Mouse (Mus musculus) liver, embryonic 12.5 days (tissue): Measurements from ENCODE around the gene Xpnpep1. TPM values are rescaled to one million over a fixed set of nuclear protein-coding genes. Genes with fewer than 3 reads are reported as not detected.

Experiments used
- ATAC-seq: fragments of 200-750 bp; cut with Nextera tagmentation; 2 replicates; pipeline ENCODE4 v1.8.0; 2017; ENCODE audit warnings: moderate number of reproducible peaks, mild to moderate bottlenecking, moderate library complexity
- H3K27ac ChIP-seq: fragments of 300-500 bp; sonication (generic); 2 replicates; pipeline ENCODE4 v1.5.1; 2016; ENCODE audit warnings: mild to moderate bottlenecking
- H3K27me3 ChIP-seq: fragments of 300-500 bp; sonication (generic); replicated peaks from 2 replicates; pipeline ENCODE4 v1.6.1; 2016; ENCODE audit warnings: mild to moderate bottlenecking, moderate library complexity
- H3K36me3 ChIP-seq: fragments of 300-500 bp; sonication (generic); 2 replicates; pipeline ENCODE4 v1.6.1; 2016; ENCODE audit warnings: mild to moderate bottlenecking, moderate library complexity
- H3K4me1 ChIP-seq: fragments of 300-500 bp; sonication (generic); 2 replicates; pipeline ENCODE4 v1.6.1; 2016
- H3K4me2 ChIP-seq: fragments of 300-500 bp; sonication (generic); 2 replicates; pipeline ENCODE4 v1.6.1; 2016; ENCODE audit warnings: mild to moderate bottlenecking, moderate library complexity
- H3K4me3 ChIP-seq: fragments of 300-500 bp; sonication (generic); 2 replicates; pipeline ENCODE4 v1.5.1; 2016; ENCODE audit warnings: mild to moderate bottlenecking, moderate library complexity
- H3K9ac ChIP-seq: fragments of 300-500 bp; sonication (generic); 2 replicates; pipeline ENCODE4 v1.6.1; 2016; ENCODE audit warnings: mild to moderate bottlenecking, moderate library complexity
- H3K9me3 ChIP-seq: fragments of 300-500 bp; sonication (generic); replicated peaks from 2 replicates; pipeline ENCODE4 v1.6.1; 2016; ENCODE audit warnings: mild to moderate bottlenecking, moderate library complexity
- WGBS: fragments of 180-500 bp; shearing (Covaris S2); methylation state at CpG from one replicate; pipeline ENCODE4 v1.1.7; 2016; ENCODE audit not compliant: insufficient replicate concordance; 5-methylcytosine and 5-hydroxymethylcytosine counted together
- polyA plus RNA-seq: library from polyadenylated mRNA; unstranded; fragments of >200 nt; fragmentation: Nextera tagmentation; extraction: Ambion mirVana; gene quantifications from 2 replicates; pipeline ENCODE4 v1.2.1, GENCODE M21; 2016

Gene Xpnpep1
- polyA plus RNA-seq, 1 experiment from 2014 or later = 133 TPM

DNA sequence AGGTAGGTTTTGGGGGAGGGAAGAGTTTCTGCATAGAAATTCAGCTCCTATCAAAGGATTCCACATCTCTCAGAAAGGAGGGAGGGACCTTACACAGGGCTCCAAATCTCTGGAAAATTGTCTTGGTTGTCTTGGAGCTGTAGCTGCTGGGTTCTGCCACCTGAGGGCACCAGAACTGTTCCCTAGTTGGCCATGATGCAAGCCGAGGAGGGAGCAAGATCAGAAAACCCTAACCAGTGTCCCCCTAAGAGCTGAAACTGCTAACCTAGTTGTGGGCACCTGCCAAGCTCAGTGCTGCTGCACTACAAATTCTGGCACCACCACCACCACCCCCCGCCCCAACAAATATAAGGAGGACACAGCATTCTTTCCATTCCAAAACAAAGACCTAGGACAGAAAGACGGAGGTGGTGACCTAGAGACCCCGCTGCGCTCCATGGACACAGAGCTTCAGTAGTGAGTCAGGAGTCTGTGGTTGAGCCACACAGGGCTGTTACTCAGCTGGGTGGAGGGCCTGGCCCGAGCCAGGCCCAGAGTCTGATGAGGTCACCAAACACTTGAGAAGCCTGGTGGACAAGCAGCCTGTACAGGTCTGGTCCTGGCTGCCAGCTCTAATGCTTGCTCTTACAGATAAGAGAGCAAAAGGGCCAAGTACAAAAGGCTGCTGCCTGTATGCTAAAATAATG lies 31.9 kb downstream of the Xpnpep1 start:
- no peak overlapping the region for H3K27ac ChIP-seq
- no peaks in the 10 kb centered on the region for H3K27me3 ChIP-seq
- WGBS = 63% methylated on average over 6 of the region's 6 CpGs
- no peak overlapping the region for H3K4me3 ChIP-seq
- peaks cover 18% of the 10 kb centered on the region for H3K4me1 ChIP-seq
- H3K4me2 ChIP-seq = no peak overlapping the region
- ATAC-seq = no peak
- no peaks in the 10 kb centered on the region for H3K9me3 ChIP-seq
- peaks cover 100% of the 10 kb centered on the region for H3K36me3 ChIP-seq
- no peak overlapping the region; the same call in 1 of the 2 replicates for H3K9ac ChIP-seq

DNA sequence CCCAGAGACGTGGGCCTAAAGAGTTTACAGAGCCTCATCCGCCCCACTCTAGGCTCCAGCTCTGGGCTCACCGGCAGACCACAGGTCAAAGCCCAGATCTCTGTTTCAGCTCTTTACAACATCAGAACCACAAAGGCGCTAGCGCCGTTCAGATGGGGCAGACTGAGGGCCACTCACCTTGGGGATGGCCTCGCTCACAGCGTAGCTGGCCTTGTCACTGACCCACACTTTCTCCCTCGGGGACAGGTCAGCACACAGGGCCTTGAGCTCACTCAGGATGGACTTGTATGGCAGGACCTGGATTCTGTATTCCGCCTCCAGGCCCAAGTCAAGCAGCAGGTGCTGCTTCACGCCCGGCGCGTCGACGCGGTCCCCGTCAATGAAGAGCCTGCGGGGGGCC lies 34.0 kb downstream of the Xpnpep1 start:
- Histone ChIP-seq H3K36me3 (peaks cover 100% of the 10 kb centered on the region), H3K27ac (no peak overlapping the region), H3K27me3 (no peaks in the 10 kb centered on the region), H3K9me3 (no peaks in the 10 kb centered on the region), H3K4me2 (no peak overlapping the region), H3K9ac (no peak overlapping the region), H3K4me3 (no peak overlapping the region), H3K4me1 (peaks cover 39% of the 10 kb centered on the region)
- ATAC-seq = no peak
- WGBS = 93% methylated on average over 19 of the region's 19 CpGs

DNA sequence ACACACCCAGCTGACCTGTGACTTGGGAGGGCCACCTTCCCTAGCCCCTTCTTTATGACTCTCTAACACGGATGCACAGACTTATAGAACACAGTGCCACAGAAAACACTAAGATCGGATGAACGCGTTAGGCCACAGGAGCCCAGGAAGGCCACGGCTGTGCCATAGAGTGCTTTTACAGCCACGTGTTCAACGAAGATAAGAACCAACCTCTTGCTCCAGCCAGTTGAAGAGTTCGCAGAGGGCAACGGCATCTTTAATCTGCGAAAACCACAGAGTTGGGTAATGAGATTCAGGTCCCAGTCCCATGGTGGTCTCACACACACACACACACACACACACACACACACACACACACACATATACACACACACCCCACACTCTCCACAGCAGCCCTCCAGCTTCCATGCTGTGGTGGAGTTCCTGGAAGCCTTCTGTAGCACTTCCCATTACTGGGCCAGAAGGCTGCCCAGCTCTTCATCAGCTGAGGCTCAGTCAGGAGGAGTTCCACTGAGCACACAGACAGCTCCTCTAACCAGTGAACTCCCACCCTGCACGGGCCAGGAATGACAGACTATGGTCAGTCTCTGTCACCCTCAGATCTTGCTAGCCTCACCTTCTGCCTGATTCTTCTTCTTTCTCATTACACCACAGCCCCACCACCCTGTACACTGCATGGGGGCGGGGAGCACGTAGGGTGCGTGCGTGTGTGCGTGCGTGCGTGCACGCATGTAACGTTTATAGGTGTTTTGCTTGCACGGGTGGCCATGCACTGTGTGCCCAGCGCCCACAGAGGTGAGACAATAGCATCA lies 36.3 kb downstream of the Xpnpep1 start:
- H3K9ac ChIP-seq = peak overlapping the region; percentile 37; the same call in 1 of the 2 replicates
- H3K4me3 ChIP-seq = no peak overlapping the region
- H3K4me2 ChIP-seq = peak overlapping the region; percentile 55
- ATAC-seq = peak; percentile 88
- WGBS = 57% methylated on average over 22 of the region's 22 CpGs
- H3K9me3 ChIP-seq = no peaks in the 10 kb centered on the region
- H3K27ac ChIP-seq = peak overlapping the region; percentile 90
- H3K27me3 ChIP-seq = no peaks in the 10 kb centered on the region
- H3K4me1 ChIP-seq = peaks cover 41% of the 10 kb centered on the region
- H3K36me3 ChIP-seq = peaks cover 100% of the 10 kb centered on the region

- WGBS = 70% methylated on average over 23 of the region's 23 CpGs
- Histone ChIP-seq H3K4me1 (peaks cover 41% of the 10 kb centered on the region), H3K9ac (peak overlapping the region; percentile 40; the same call in 1 of the 2 replicates), H3K4me3 (0 out of 2 replicates have a peak overlapping the region, but pooled peaks have one; percentile 4), H3K27ac (peak overlapping the region; percentile 90), H3K36me3 (peaks cover 100% of the 10 kb centered on the region), H3K4me2 (peak overlapping the region; percentile 55), H3K27me3 (no peaks in the 10 kb centered on the region), H3K9me3 (no peaks in the 10 kb centered on the region)
- peak; percentile 84 for ATAC-seq
Measured at GRCm38 (mm10) chr19:53002166-53003095, 37.6 kb downstream of the Xpnpep1 start.

DNA sequence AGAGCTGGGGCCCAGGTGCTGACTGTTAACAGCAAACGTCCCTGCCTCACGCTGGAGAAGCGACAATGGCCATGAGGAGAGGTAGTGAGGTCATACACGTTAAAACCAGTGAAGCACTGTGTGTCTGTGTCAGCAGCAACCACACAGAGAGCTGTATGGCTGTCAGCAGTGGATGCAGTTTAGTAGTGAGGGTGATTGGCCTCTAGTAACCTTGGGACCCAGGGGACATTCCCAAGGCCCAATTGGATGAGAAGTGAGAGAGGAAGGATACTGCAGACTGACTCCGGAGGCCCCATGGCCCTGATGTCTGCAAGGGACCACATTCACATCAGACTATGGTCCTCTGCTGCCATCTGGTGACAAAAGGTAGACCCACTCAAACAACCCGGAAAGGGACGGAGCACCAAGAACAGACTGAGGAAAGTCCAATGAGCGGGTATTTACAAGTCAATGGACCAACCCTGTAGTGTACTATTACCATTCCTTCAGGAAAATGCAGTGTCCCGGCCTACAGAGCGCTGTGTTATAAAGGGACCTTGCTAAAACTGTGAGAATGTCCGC lies 47.1 kb downstream of the Xpnpep1 start:
- H3K4me2 ChIP-seq = no peak overlapping the region
- H3K9ac ChIP-seq = no peak overlapping the region
- ATAC-seq = peak; percentile 52
- H3K9me3 ChIP-seq = no peaks in the 10 kb centered on the region
- peaks cover 73% of the 10 kb centered on the region for H3K36me3 ChIP-seq
- H3K4me3 ChIP-seq = no peak overlapping the region
- no peaks in the 10 kb centered on the region for H3K27me3 ChIP-seq
- 79% methylated on average over 11 of the region's 11 CpGs for WGBS
- no peaks in the 10 kb centered on the region for H3K4me1 ChIP-seq
- H3K27ac ChIP-seq = no peak overlapping the region

DNA sequence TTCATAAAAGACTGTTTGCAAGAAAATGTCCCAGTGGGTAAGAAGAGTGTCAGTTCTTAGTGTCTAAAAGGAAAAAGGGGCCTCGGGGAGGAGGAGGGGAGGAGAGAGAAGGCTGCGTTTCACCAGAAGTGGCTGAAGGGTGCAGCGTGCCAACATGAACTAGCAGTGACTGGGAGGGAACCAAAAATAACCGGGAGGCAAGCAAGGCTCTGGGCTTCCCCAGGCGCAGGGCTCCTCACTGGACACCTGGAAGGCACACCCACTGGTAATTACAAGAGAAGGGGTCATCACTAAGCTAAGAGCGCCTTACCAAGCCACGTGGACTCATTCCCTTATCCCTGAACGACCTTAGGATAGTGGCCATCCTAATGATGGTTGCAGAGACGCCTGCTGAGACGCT lies 48.1 kb downstream of the Xpnpep1 start:
- Histone ChIP-seq H3K4me3 (no peak overlapping the region), H3K9me3 (no peaks in the 10 kb centered on the region), H3K4me1 (no peaks in the 10 kb centered on the region), H3K27me3 (no peaks in the 10 kb centered on the region), H3K9ac (no peak overlapping the region), H3K4me2 (no peak overlapping the region), H3K36me3 (peaks cover 63% of the 10 kb centered on the region), H3K27ac (no peak overlapping the region)
- no peak for ATAC-seq
- WGBS = 87% methylated on average over 10 of the region's 10 CpGs

- H3K9ac ChIP-seq = no peak overlapping the region
- H3K27me3 ChIP-seq = no peaks in the 10 kb centered on the region
- H3K27ac ChIP-seq = no peak overlapping the region
- no peak overlapping the region for H3K4me2 ChIP-seq
- ATAC-seq = no peak; the same call in 1 of the 2 replicates
- H3K4me3 ChIP-seq = no peak overlapping the region
- no peaks in the 10 kb centered on the region for H3K9me3 ChIP-seq
- no peaks in the 10 kb centered on the region for H3K4me1 ChIP-seq
- 45% methylated on average over 12 of the region's 12 CpGs for WGBS
- no peaks in the 10 kb centered on the region for H3K36me3 ChIP-seq
Measured at GRCm38 (mm10) chr19:52979020-52979711, 60.8 kb downstream of the Xpnpep1 start.

DNA sequence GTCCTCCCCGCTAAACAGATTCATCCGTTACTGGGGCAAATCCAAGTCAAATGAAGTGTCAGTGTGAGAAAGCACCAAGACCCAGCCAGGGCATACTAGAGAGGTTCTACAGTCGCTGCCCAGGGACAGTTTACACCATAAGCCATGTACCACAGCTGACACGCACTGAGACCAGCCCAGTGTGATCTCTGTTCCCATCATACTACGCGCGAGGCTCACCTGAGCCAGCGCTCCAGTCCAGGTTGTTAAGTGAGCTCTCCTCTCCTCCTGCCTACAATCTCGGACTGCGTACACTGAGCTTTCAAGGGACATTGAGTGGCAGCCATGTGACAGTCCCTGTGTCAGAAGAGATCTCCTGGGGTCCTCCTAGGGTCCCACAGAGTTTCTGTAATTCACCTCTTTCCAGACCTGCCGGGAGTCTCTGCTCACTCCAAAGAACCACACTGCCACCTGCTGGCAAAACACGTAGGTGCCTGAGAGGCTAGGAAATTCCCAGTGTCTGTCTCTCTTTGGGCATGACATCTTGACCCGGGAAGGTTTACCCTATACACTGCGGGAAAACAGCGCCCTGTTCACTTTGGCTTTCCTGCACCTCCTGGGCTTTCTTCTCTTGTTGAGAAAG lies 64.3 kb downstream of the Xpnpep1 start:
- Histone ChIP-seq H3K4me2 (no peak overlapping the region), H3K4me1 (no peaks in the 10 kb centered on the region), H3K27me3 (no peaks in the 10 kb centered on the region), H3K27ac (no peak overlapping the region), H3K4me3 (no peak overlapping the region), H3K9ac (no peak overlapping the region), H3K36me3 (peaks cover 5% of the 10 kb centered on the region; the same call in 1 of the 2 replicates), H3K9me3 (no peaks in the 10 kb centered on the region)
- WGBS = 58% methylated on average over 15 of the region's 15 CpGs
- ATAC-seq = peak; percentile 47

DNA sequence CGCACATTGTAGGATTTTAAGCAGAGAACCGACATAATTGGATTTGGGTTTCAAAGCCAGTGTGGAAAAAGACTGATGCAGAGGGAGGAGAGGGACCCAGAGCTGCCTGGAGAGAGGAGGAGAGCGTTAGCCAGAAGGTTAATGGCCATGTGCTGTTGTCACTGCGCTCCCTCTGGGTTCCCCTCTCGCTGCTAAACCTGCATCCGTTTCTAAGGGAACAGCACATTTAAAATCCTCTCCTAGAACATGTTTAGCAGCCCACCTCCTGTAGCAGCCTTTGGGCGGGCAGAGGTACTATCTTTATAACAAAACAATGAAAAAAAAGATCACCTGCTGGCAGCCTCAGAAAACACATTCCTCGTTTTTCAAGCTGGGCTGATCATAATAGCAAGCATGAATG lies 73.7 kb downstream of the Xpnpep1 start:
- 75% methylated on average over 8 of the region's 8 CpGs for WGBS
- no peak overlapping the region for H3K9ac ChIP-seq

GRCm38 (mm10) chr19:52962745-52963144 lies 77.3 kb downstream of the Xpnpep1 start:
- Histone ChIP-seq H3K9ac (no peak overlapping the region), H3K9me3 (no peaks in the 10 kb centered on the region), H3K4me1 (no peaks in the 10 kb centered on the region), H3K4me2 (no peak overlapping the region), H3K27ac (no peak overlapping the region), H3K4me3 (no peak overlapping the region), H3K27me3 (no peaks in the 10 kb centered on the region), H3K36me3 (no peaks in the 10 kb centered on the region)
- 63% methylated on average over 2 of the region's 2 CpGs for WGBS
- ATAC-seq = no peak

More for the DNA sequence above, 73.7 kb downstream of the Xpnpep1 start:
- ATAC-seq = no peak
- H3K4me2 ChIP-seq = no peak overlapping the region
- no peaks in the 10 kb centered on the region for H3K27me3 ChIP-seq
- H3K9me3 ChIP-seq = no peaks in the 10 kb centered on the region
- no peaks in the 10 kb centered on the region for H3K4me1 ChIP-seq
- no peak overlapping the region for H3K27ac ChIP-seq
- no peak overlapping the region for H3K4me3 ChIP-seq
- no peaks in the 10 kb centered on the region for H3K36me3 ChIP-seq
